In the genomic region with DNA sequence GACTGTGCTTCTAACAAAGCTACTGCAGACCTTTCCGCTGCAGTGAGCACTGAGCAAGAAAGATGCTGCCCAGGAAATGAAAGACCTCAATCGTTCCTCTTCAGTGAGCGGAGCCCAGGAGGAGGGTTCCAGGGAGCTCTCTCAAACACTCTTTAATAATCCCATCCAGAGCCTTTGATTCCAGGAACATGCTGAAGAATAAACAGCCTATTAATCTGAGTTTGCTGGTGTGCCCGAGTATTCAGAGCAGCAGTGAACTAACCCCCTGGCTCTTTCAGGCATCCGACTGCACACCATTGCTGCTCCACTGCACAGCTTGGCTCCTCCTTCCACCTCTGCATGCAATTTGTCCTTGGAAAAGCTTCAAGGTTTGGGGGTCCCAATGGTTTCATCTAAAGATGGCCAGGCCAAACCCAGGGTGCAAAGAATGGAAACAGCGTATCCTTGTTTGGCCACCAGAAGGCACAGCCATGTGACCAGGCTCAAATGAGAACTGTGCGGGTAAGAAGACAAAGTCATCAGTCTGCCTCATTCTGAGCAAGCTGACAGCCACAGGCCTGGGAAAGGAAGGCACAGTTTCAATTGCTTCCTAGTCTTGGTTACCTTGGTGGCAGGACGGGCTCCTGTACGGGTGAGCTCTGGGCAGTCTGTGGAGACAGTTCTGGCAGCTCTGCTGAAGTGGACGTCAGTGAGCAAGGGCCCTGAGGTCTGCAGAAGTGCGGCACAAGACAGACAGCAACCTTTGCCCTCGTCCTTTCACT, we compare ENCODE assay signal across 8 mouse cellular contexts.
DNase-seq lines count a peak whose midpoint lies in the region; ATAC-seq lines count a peak whose summit lies in the region.

No protein-coding gene starts in this region.

- H3K27me3 ChIP-seq in forebrain, embryonic 14.5 days (replicated peaks; ENCODE audit: control insufficient read depth, insufficient read depth, low read length), result no peaks in the 10 kb centered on the region
- H3K27me3 ChIP-seq in kidney, embryonic 14.5 days (ENCODE audit: control insufficient read depth, insufficient read depth, low read length), result no peaks in the 10 kb centered on the region
- no peaks in the 10 kb centered on the region for H3K27me3 ChIP-seq in midbrain, embryonic 16.5 days (ENCODE audit: control insufficient read depth, insufficient read depth, low read depth, low read length)

- H3K9me3 ChIP-seq in forebrain, embryonic 14.5 days (replicated peaks; ENCODE audit: control insufficient read depth, low read length), result no peaks in the 10 kb centered on the region
- no peaks in the 10 kb centered on the region for H3K9me3 ChIP-seq in kidney, embryonic 14.5 days (ENCODE audit: control insufficient read depth, low read length)
- H3K9me3 ChIP-seq in midbrain, embryonic 16.5 days (replicated peaks; ENCODE audit: control insufficient read depth, low read length, poor library complexity, severe bottlenecking), result no peaks in the 10 kb centered on the region

- no peak overlapping the region; the same call in 1 of the 2 replicates for H3K4me2 ChIP-seq in forebrain, embryonic 14.5 days (ENCODE audit: low read length)
- no peak overlapping the region for H3K4me2 ChIP-seq in kidney, embryonic 14.5 days (replicated peaks; ENCODE audit: low read depth, low read length)
- H3K4me2 ChIP-seq in midbrain, embryonic 16.5 days (ENCODE audit: low read length), result no peak overlapping the region

- peak overlapping the region; percentile 22; the same call in 1 of the 2 replicates for H3K9ac ChIP-seq in forebrain, embryonic 14.5 days (ENCODE audit: low read length)
- peak overlapping the region; percentile 2; the same call in 1 of the 2 replicates for H3K9ac ChIP-seq in kidney, embryonic 14.5 days (ENCODE audit: low read depth, low read length)
- H3K9ac ChIP-seq in midbrain, embryonic 16.5 days (ENCODE audit: low read depth, low read length), result 0 out of 2 replicates have a peak overlapping the region, but pooled peaks have one; percentile 10

- peak overlapping the region; percentile 82 for H3K27ac ChIP-seq in forebrain, embryonic 14.5 days (ENCODE audit: low read depth, low read length)
- H3K27ac ChIP-seq in kidney, embryonic 14.5 days (ENCODE audit: low read depth, low read length), result peak overlapping the region; percentile 63; the same call in 1 of the 2 replicates
- H3K27ac ChIP-seq in midbrain, embryonic 16.5 days (ENCODE audit: low read length), result peak overlapping the region; percentile 69

- 11% methylated on average over 12 of the region's 12 CpGs for WGBS in forebrain, embryonic 14.5 days
- WGBS in kidney, embryonic 14.5 days, result 31% methylated on average over 12 of the region's 12 CpGs
- 23% methylated on average over 12 of the region's 12 CpGs for WGBS in midbrain, embryonic 16.5 days

- ATAC-seq in forebrain, embryonic 14.5 days, result peak; percentile 74
- ATAC-seq in kidney, embryonic 14.5 days (ENCODE audit: low FRiP score, low TSS enrichment), result peak; percentile 89
- peak; percentile 77 for ATAC-seq in midbrain, embryonic 16.5 days

- H3K4me3 ChIP-seq in forebrain, embryonic 14.5 days (ENCODE audit: low read depth, low read length), result no peak overlapping the region
- no peak overlapping the region for H3K4me3 ChIP-seq in kidney, embryonic 14.5 days (ENCODE audit: low read length)
- H3K4me3 ChIP-seq in midbrain, embryonic 16.5 days (ENCODE audit: low read depth, low read length), result no peak overlapping the region

- DNase-seq in right cerebral cortex, adult 2 months (ENCODE audit: low spot score in 2 of 2), result peak; percentile 19 to 39
- no peak for DNase-seq in right cerebral cortex, postnatal 4 days
- DNase-seq in forebrain, embryonic 14.5 days (ENCODE audit: low spot score), result peak; percentile 87
- no peak for DNase-seq in urinary bladder, adult 2 months (ENCODE audit: low spot score)
- no peak for DNase-seq in thymus, adult 18-20 months
- DNase-seq in gastrocnemius, adult 18-20 months (ENCODE audit: low spot score), result no peak

- H3K36me3 ChIP-seq in forebrain, embryonic 14.5 days (ENCODE audit: control insufficient read depth, insufficient read depth, low read length), result no peaks in the 10 kb centered on the region
- no peaks in the 10 kb centered on the region for H3K36me3 ChIP-seq in kidney, embryonic 14.5 days (ENCODE audit: control insufficient read depth, insufficient read depth, low read length)
- H3K36me3 ChIP-seq in midbrain, embryonic 16.5 days (ENCODE audit: control insufficient read depth, insufficient read depth, low read length), result no peaks in the 10 kb centered on the region

- H3K4me1 ChIP-seq in forebrain, embryonic 14.5 days (ENCODE audit: control insufficient read depth, insufficient read depth, low read length), result peaks cover 42% of the 10 kb centered on the region
- peaks cover 23% of the 10 kb centered on the region for H3K4me1 ChIP-seq in kidney, embryonic 14.5 days (ENCODE audit: control insufficient read depth, insufficient read depth, low read length)
- H3K4me1 ChIP-seq in midbrain, embryonic 16.5 days (ENCODE audit: control insufficient read depth, insufficient read depth, low read length), result peaks cover 28% of the 10 kb centered on the region

Comparison
In these comparisons a context has a peak if more than half of its experiments do, and no peak if none do; other contexts are left out.
1. DNase-seq: peak in right cerebral cortex, adult 2 months (2 of 2) and forebrain, embryonic 14.5 days (single experiment); none in right cerebral cortex, postnatal 4 days (single experiment), urinary bladder, adult 2 months (single experiment), thymus, adult 18-20 months (0 of 2) and gastrocnemius, adult 18-20 months (single experiment).
2. Peak in every context shown above with its lines, with median percentiles within 50 percentile points of each other: ATAC-seq, H3K27ac ChIP-seq and H3K9ac ChIP-seq.